In the genomic region with DNA sequence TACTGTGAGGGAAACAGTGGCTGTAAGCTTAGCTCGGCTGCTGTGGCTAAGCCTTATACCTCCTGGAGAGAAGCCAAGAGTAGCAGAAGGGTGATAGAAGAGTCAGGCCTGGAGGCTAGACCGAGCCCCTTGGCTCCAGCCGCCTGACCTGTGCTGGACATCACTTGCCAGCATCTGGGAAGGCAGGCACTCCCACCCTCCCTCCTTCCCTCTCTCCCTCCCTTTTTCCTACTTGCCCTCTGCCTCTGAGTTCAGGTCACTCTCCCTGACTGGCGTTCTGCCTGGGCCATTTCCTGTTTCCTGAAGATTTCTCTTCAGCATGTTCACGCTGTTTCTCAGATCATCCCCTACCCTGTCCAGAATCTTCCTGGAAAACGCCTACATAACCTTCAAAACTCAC, we compare ENCODE assay signal across 9 mouse cellular contexts. TPM values are rescaled to one million over a fixed set of nuclear protein-coding genes. Genes with fewer than 3 reads are reported as not detected.
DNase-seq lines count a peak whose midpoint lies in the region; ATAC-seq lines count a peak whose summit lies in the region.
"Had no signal": no experiment of that assay in that cellular context is flagged by ENCODE, and none has a peak within 500 bp of the region (broad histone marks: within the 10 kb centered on the region; RNA-seq: fewer than 3 reads in every experiment).

No protein-coding gene starts in this region.

- H3K4me2 ChIP-seq in limb, embryonic 12.5 days = no peak overlapping the region
- no peak overlapping the region for H3K4me2 ChIP-seq in midbrain, embryonic 11.5 days
- H3K4me2 ChIP-seq: neural tube, embryonic 15.5 days had no signal

- no peaks in the 10 kb centered on the region for H3K36me3 ChIP-seq in limb, embryonic 12.5 days
- H3K36me3 ChIP-seq in midbrain, embryonic 11.5 days (ENCODE audit: control insufficient read depth, insufficient read depth, low read length) = no peaks in the 10 kb centered on the region
- H3K36me3 ChIP-seq: neural tube, embryonic 15.5 days had no signal

- intact Hi-C loops in heart, postnatal 10 days (cut with DNase I) = no loop called here

- 0 out of 2 replicates have a peak overlapping the region, but pooled peaks have one; percentile 17 for H3K27ac ChIP-seq in limb, embryonic 12.5 days
- no peak overlapping the region for H3K27ac ChIP-seq in midbrain, embryonic 11.5 days (ENCODE audit: low read depth, low read length)
- H3K27ac ChIP-seq: neural tube, embryonic 15.5 days had no signal

- H3K4me3 ChIP-seq in limb, embryonic 12.5 days (replicated peaks) = no peak overlapping the region
- H3K4me3 ChIP-seq in midbrain, embryonic 11.5 days (ENCODE audit: low read depth, low read length) = no peak overlapping the region
- H3K4me3 ChIP-seq: neural tube, embryonic 15.5 days had no signal

- H3K27me3 ChIP-seq in limb, embryonic 12.5 days = no peaks in the 10 kb centered on the region
- no peaks in the 10 kb centered on the region for H3K27me3 ChIP-seq in midbrain, embryonic 11.5 days (ENCODE audit: control insufficient read depth, insufficient read depth, low read length)
- H3K27me3 ChIP-seq: neural tube, embryonic 15.5 days had no signal

- DNase-seq in cerebellum, postnatal 10 days = peak; percentile 31 to 57
- no peak for DNase-seq in cerebellum, postnatal 36 days
- peak; percentile 59 for DNase-seq in adrenal gland, postnatal 14 days
- peak; percentile 63 to 69 for DNase-seq in heart, postnatal 10 days
- no peak for DNase-seq in frontal cortex, postnatal 36 days (ENCODE audit: low spot score in 2 of 2)
- no peak for DNase-seq in cerebellum, adult 9-11 months
- no peak for DNase-seq in midbrain, embryonic 11.5 days (ENCODE audit: low spot score, missing footprints)

- ATAC-seq in limb, embryonic 12.5 days (ENCODE audit: insufficient number of reproducible peaks, insufficient read depth, low FRiP score, low TSS enrichment, low read depth) = no peak
- ATAC-seq in midbrain, embryonic 11.5 days (ENCODE audit: low FRiP score) = no peak

- 16% methylated on average over 6 of the region's 6 CpGs for WGBS in limb, embryonic 12.5 days
- WGBS in midbrain, embryonic 11.5 days = 47% methylated on average over 6 of the region's 6 CpGs

- no peaks in the 10 kb centered on the region for H3K9me3 ChIP-seq in limb, embryonic 12.5 days
- no peaks in the 10 kb centered on the region for H3K9me3 ChIP-seq in midbrain, embryonic 11.5 days (ENCODE audit: control insufficient read depth, low read length)
- H3K9me3 ChIP-seq: neural tube, embryonic 15.5 days had no signal

- H3K9ac ChIP-seq in limb, embryonic 12.5 days (replicated peaks) = no peak overlapping the region
- H3K9ac ChIP-seq in midbrain, embryonic 11.5 days (ENCODE audit: low read length) = no peak overlapping the region
- H3K9ac ChIP-seq: neural tube, embryonic 15.5 days had no signal

- H3K4me1 ChIP-seq in limb, embryonic 12.5 days (replicated peaks) = peaks cover 55% of the 10 kb centered on the region
- peaks cover 8% of the 10 kb centered on the region for H3K4me1 ChIP-seq in midbrain, embryonic 11.5 days (ENCODE audit: control insufficient read depth, insufficient read depth, low read length)

RNA-seq across cellular contexts. Expression of a gene that starts 33.5 kb away (rescaled TPM):
- total RNA-seq in adrenal gland, postnatal 14 days (2021) = 26.5 and 32.9 TPM in 2 replicates
- total RNA-seq in heart, postnatal 10 days (2021) = 10 to 100 TPM; 17.0 to 22.6 TPM
- polyA plus RNA-seq in limb, embryonic 12.5 days (2016; fragmentation: Nextera tagmentation; extraction: Ambion mirVana) = 39.9 and 43.4 TPM in 2 replicates
- polyA plus RNA-seq in midbrain, embryonic 11.5 days (2014; fragmentation: Nextera tagmentation; extraction: Ambion mirVana) = 16.5 and 16.8 TPM in 2 replicates

Comparison
In these comparisons a context has a peak if more than half of its experiments do, and no peak if none do; other contexts are left out.
1. DNase-seq: peak in cerebellum, postnatal 10 days (2 of 2), adrenal gland, postnatal 14 days (single experiment) and heart, postnatal 10 days (2 of 2); none in cerebellum, postnatal 36 days (0 of 2), frontal cortex, postnatal 36 days (0 of 2), cerebellum, adult 9-11 months (single experiment) and midbrain, embryonic 11.5 days (single experiment).